Mouse (Mus musculus) intestine, postnatal 0 days (tissue): ENCODE measurements at regions not wholly inside any gene's neighbourhood (a gene's known extent, or its start where the extent isn't known, plus 50 kb on each side); places are given as distances from the start of the nearest gene placed in this dataset.
A peak's percentile ranks its signal among the peaks of the same experiment; 100 is the strongest.

Experiments used
- ATAC-seq: fragments of 200-750 bp; cut with Nextera tagmentation; 2 replicates; pipeline ENCODE4 v1.8.0; 2017; ENCODE audit warnings: mild to moderate bottlenecking, moderate TSS enrichment, moderate library complexity
- H3K27ac ChIP-seq: fragments of 300-500 bp; sonication (generic); 2 replicates; pipeline ENCODE4 v1.5.1; 2014; ENCODE audit warnings: mild to moderate bottlenecking, low read depth, low read length, moderate library complexity
- H3K27me3 ChIP-seq: fragments of 300-500 bp; sonication (generic); replicated peaks from 2 replicates; pipeline ENCODE4 v1.6.1; 2014; ENCODE audit warnings: low read length, mixed read lengths; ENCODE audit not compliant: control insufficient read depth, insufficient read depth
- H3K36me3 ChIP-seq: fragments of 300-500 bp; sonication (generic); 2 replicates; pipeline ENCODE4 v1.6.1; 2014; ENCODE audit warnings: mild to moderate bottlenecking, moderate library complexity; ENCODE audit not compliant: control insufficient read depth, insufficient read depth
- H3K4me1 ChIP-seq: fragments of 300-500 bp; sonication (generic); replicated peaks from 2 replicates; pipeline ENCODE4 v1.6.1; 2014; ENCODE audit warnings: antibody characterized with exemption, low read length, mixed read lengths; ENCODE audit not compliant: control insufficient read depth, insufficient read depth
- H3K4me2 ChIP-seq: fragments of 300-500 bp; sonication (generic); replicated peaks from 2 replicates; pipeline ENCODE4 v1.6.1; 2014; ENCODE audit warnings: low read depth, mild to moderate bottlenecking, moderate library complexity
- H3K4me3 ChIP-seq: fragments of 300-500 bp; sonication (generic); 2 replicates; pipeline ENCODE4 v1.5.1; 2014; ENCODE audit warnings: low read depth, low read length
- H3K9ac ChIP-seq: fragments of 300-500 bp; sonication (generic); 2 replicates; pipeline ENCODE4 v1.6.1; 2014; ENCODE audit warnings: mild to moderate bottlenecking, low read depth, low read length
- H3K9me3 ChIP-seq: fragments of 300-500 bp; sonication (generic); 2 replicates; pipeline ENCODE4 v1.6.1; 2016; ENCODE audit warnings: mixed run types; ENCODE audit not compliant: control insufficient read depth
- CTCF ChIP-seq: sonication (generic); IDR thresholded peaks from 2 replicates; pipeline ENCODE4 v1.5.1; 2016; ENCODE audit warnings: low read depth, mild to moderate bottlenecking, control low read depth, antibody characterized with exemption, moderate library complexity
- WGBS: fragments of 180-500 bp; shearing (Covaris S2); extraction: QIAGEN DNeasy Blood & Tissue Kit; methylation state at CpG from one replicate; pipeline ENCODE4 v1.1.7; 2014; 5-methylcytosine and 5-hydroxymethylcytosine counted together

GRCm38 (mm10) chrX:167134250-167134649 is 74.9 kb downstream of the Tmsb4x start:
- TF ChIP-seq CTCF: no peak
- no peak for ATAC-seq
- Histone ChIP-seq H3K4me2 (no peak overlapping the region), H3K4me3 (no peak overlapping the region), H3K4me1 (no peaks in the 10 kb centered on the region), H3K27me3 (0 out of 2 replicates have a peak, but pooled peaks cover 3% of the 10 kb centered on the region), H3K9me3 (no peaks in the 10 kb centered on the region), H3K27ac (no peak overlapping the region), H3K9ac (no peak overlapping the region), H3K36me3 (no peaks in the 10 kb centered on the region)
- WGBS: 92% methylated on average over 3 of the region's 3 CpGs

GRCm38 (mm10) chrX:167132989-167133395 is 76.1 kb downstream of the Tmsb4x start:
- no peak for TF ChIP-seq CTCF
- no peaks in the 10 kb centered on the region for H3K9me3 ChIP-seq
- no peaks in the 10 kb centered on the region for H3K27me3 ChIP-seq
- H3K4me2 ChIP-seq: no peak overlapping the region
- H3K4me1 ChIP-seq: no peaks in the 10 kb centered on the region
- no peaks in the 10 kb centered on the region for H3K36me3 ChIP-seq
- no peak overlapping the region for H3K4me3 ChIP-seq
- H3K27ac ChIP-seq: no peak overlapping the region
- WGBS: 46% methylated on average over 4 of the region's 4 CpGs
- H3K9ac ChIP-seq: no peak overlapping the region
- peak; percentile 88 for ATAC-seq

- whole genome bisulfite sequencing: 87% methylated on average over 3 of the region's 3 CpGs
These were observed 77.8 kb downstream of the Tmsb4x start for GRCm38 (mm10) chrX:167131317-167131716.

GRCm38 (mm10) chrX:167130601-167131000 is 78.5 kb downstream of the Tmsb4x start:
- Histone ChIP-seq H3K9me3 (no peaks in the 10 kb centered on the region), H3K4me3 (no peak overlapping the region), H3K9ac (no peak overlapping the region), H3K4me2 (no peak overlapping the region), H3K36me3 (no peaks in the 10 kb centered on the region), H3K27ac (no peak overlapping the region), H3K4me1 (no peaks in the 10 kb centered on the region), H3K27me3 (no peaks in the 10 kb centered on the region)
- WGBS: 66% methylated on average over 5 of the region's 5 CpGs
- no peak for ATAC-seq
- no peak for TF ChIP-seq CTCF

More at GRCm38 (mm10) chrX:167131317-167131716, 77.8 kb downstream of the Tmsb4x start:
- no peak for ATAC-seq
- Histone ChIP-seq H3K27me3 (no peaks in the 10 kb centered on the region), H3K27ac (no peak overlapping the region), H3K4me3 (no peak overlapping the region), H3K9ac (no peak overlapping the region), H3K4me1 (no peaks in the 10 kb centered on the region), H3K9me3 (no peaks in the 10 kb centered on the region), H3K36me3 (no peaks in the 10 kb centered on the region), H3K4me2 (no peak overlapping the region)
- no peak for TF ChIP-seq CTCF

- WGBS: 84% methylated on average over 4 of the region's 4 CpGs
These were observed 89.8 kb downstream of the Tmsb4x start for GRCm38 (mm10) chrX:167119288-167119687.

GRCm38 (mm10) chrX:167115096-167115495 is 94.0 kb downstream of the Tmsb4x start:
- Histone ChIP-seq H3K4me3 (no peak overlapping the region), H3K27ac (no peak overlapping the region), H3K27me3 (no peaks in the 10 kb centered on the region), H3K4me2 (no peak overlapping the region), H3K36me3 (no peaks in the 10 kb centered on the region), H3K9ac (no peak overlapping the region), H3K4me1 (no peaks in the 10 kb centered on the region), H3K9me3 (no peaks in the 10 kb centered on the region)
- no peak for ATAC-seq
- TF ChIP-seq CTCF: no peak
- WGBS: 83% methylated on average over 1 of the region's 1 CpGs

More at GRCm38 (mm10) chrX:167119288-167119687, 89.8 kb downstream of the Tmsb4x start:
- no peak overlapping the region for H3K9ac ChIP-seq
- H3K36me3 ChIP-seq: no peaks in the 10 kb centered on the region
- no peak overlapping the region for H3K4me3 ChIP-seq
- TF ChIP-seq CTCF: no peak
- H3K4me1 ChIP-seq: no peaks in the 10 kb centered on the region
- H3K27me3 ChIP-seq: no peaks in the 10 kb centered on the region
- H3K27ac ChIP-seq: no peak overlapping the region
- no peak for ATAC-seq
- H3K4me2 ChIP-seq: no peak overlapping the region
- H3K9me3 ChIP-seq: no peaks in the 10 kb centered on the region
